Mouse (Mus musculus) heart, embryonic 11.5 days (tissue): ENCODE measurements around the gene Cd46. TPM values are rescaled to one million over a fixed set of nuclear protein-coding genes. Genes with fewer than 3 reads are reported as not detected.

ENCODE experiments used
- ATAC-seq: fragments of 200-750 bp; cut with Nextera tagmentation; replicated peaks from 2 replicates; pipeline ENCODE4 v1.8.0; 2017; ENCODE audit warnings: moderate library complexity; ENCODE audit not compliant: insufficient number of reproducible peaks, low FRiP score, low TSS enrichment
- H3K27ac ChIP-seq: fragments of 300-500 bp; sonication (generic); 2 replicates; pipeline ENCODE4 v1.5.1; 2014; ENCODE audit warnings: mild to moderate bottlenecking, low read depth, low read length
- H3K27me3 ChIP-seq: fragments of 300-500 bp; sonication (generic); 2 replicates; pipeline ENCODE4 v1.6.1; 2014; ENCODE audit warnings: mild to moderate bottlenecking, low read length, mixed read lengths; ENCODE audit not compliant: control insufficient read depth, insufficient read depth
- H3K36me3 ChIP-seq: fragments of 300-500 bp; sonication (generic); 2 replicates; pipeline ENCODE4 v1.6.1; 2014; ENCODE audit warnings: mild to moderate bottlenecking, low read length, moderate library complexity, mixed read lengths; ENCODE audit not compliant: control insufficient read depth, insufficient read depth
- H3K4me1 ChIP-seq: fragments of 300-500 bp; sonication (generic); 2 replicates; pipeline ENCODE4 v1.6.1; 2014; ENCODE audit warnings: low read length; ENCODE audit not compliant: control insufficient read depth, insufficient read depth
- H3K4me2 ChIP-seq: fragments of 300-500 bp; sonication (generic); 2 replicates; pipeline ENCODE4 v1.6.1; 2014; ENCODE audit warnings: mild to moderate bottlenecking, moderate library complexity
- H3K4me3 ChIP-seq: fragments of 300-500 bp; sonication (generic); 2 replicates; pipeline ENCODE4 v1.5.1; 2014; ENCODE audit warnings: low read depth, low read length
- H3K9ac ChIP-seq: fragments of 300-500 bp; sonication (generic); 2 replicates; pipeline ENCODE4 v1.6.1; 2014; ENCODE audit warnings: mild to moderate bottlenecking, low read depth, low read length, moderate library complexity
- H3K9me3 ChIP-seq: fragments of 300-500 bp; sonication (generic); replicated peaks from 2 replicates; pipeline ENCODE4 v1.6.1; 2016; ENCODE audit warnings: low read length; ENCODE audit not compliant: control insufficient read depth
- WGBS: fragments of 180-500 bp; shearing (Covaris S2); extraction: QIAGEN DNeasy Blood & Tissue Kit; methylation state at CpG from one replicate; pipeline ENCODE4 v1.1.7; 2014; ENCODE audit not compliant: insufficient replicate concordance; 5-methylcytosine and 5-hydroxymethylcytosine counted together
- polyA plus RNA-seq: library from polyadenylated mRNA; unstranded; fragments of >200 nt; fragmentation: Nextera tagmentation; extraction: Ambion mirVana; gene quantifications from 2 replicates; pipeline ENCODE4 v1.2.1, GENCODE M21; 2014

Cd46 gene
- polyA plus RNA-seq, 1 experiment from 2014 or later = 0.47 TPM

- Histone ChIP-seq H3K27ac (no peak overlapping the region), H3K4me2 (peak overlapping the region; percentile 56), H3K4me3 (peak overlapping the region; percentile 21; the same call in 1 of the 2 replicates), H3K9ac (0 out of 2 replicates have a peak overlapping the region, but pooled peaks have one; percentile 28), H3K4me1 (no peaks in the 10 kb centered on the region; the same call in 1 of the 2 replicates), H3K27me3 (no peaks in the 10 kb centered on the region), H3K9me3 (no peaks in the 10 kb centered on the region), H3K36me3 (no peaks in the 10 kb centered on the region)
- peak; percentile 62 for ATAC-seq
- 59% methylated on average over 11 of the region's 11 CpGs for WGBS
Measured at GRCm38 (mm10) chr1:195016811-195017501, 75.1 kb downstream of the Cd46 start.

- H3K4me2 ChIP-seq = no peak overlapping the region
- H3K36me3 ChIP-seq = no peaks in the 10 kb centered on the region
- 96% methylated on average over 1 of the region's 1 CpGs for WGBS
- no peak overlapping the region for H3K27ac ChIP-seq
- no peak overlapping the region for H3K4me3 ChIP-seq
- no peaks in the 10 kb centered on the region; the same call in 1 of the 2 replicates for H3K4me1 ChIP-seq
- no peaks in the 10 kb centered on the region for H3K27me3 ChIP-seq
- no peak overlapping the region for H3K9ac ChIP-seq
- no peak for ATAC-seq
- H3K9me3 ChIP-seq = no peaks in the 10 kb centered on the region
Measured at GRCm38 (mm10) chr1:195015281-195015680, 76.8 kb downstream of the Cd46 start.

- Histone ChIP-seq H3K27ac (no peak overlapping the region), H3K9ac (no peak overlapping the region), H3K4me3 (no peak overlapping the region), H3K4me1 (no peaks in the 10 kb centered on the region; the same call in 1 of the 2 replicates), H3K9me3 (no peaks in the 10 kb centered on the region), H3K27me3 (no peaks in the 10 kb centered on the region), H3K4me2 (no peak overlapping the region), H3K36me3 (no peaks in the 10 kb centered on the region)
- no peak for ATAC-seq
- 75% methylated on average over 3 of the region's 3 CpGs for WGBS
Measured at GRCm38 (mm10) chr1:195014201-195014885, 77.7 kb downstream of the Cd46 start.

DNA sequence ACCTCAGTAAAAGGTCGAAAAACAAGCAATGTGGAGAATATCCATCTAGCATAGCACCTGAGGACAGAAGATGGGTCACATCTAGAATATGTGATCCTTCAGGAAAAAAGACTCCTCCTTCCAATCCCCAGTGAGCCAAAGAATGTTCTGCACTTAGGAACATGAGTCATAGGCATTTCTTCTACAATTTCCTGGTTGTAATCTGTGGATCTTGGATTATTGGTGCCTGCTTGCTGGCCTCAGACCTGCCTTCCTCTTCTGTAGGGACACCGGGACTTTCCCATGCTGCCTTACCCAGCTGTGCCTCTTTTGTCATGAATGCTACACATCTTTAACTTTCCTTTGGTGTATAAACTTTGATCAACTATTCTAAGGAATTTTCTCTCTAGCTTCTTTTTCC is 79.5 kb downstream of the Cd46 start:
- H3K9ac ChIP-seq = no peak overlapping the region
- no peak overlapping the region for H3K4me2 ChIP-seq
- H3K4me3 ChIP-seq = no peak overlapping the region
- H3K36me3 ChIP-seq = no peaks in the 10 kb centered on the region
- ATAC-seq = no peak
- no peak overlapping the region for H3K27ac ChIP-seq
- H3K4me1 ChIP-seq = no peaks in the 10 kb centered on the region; the same call in 1 of the 2 replicates
- no peaks in the 10 kb centered on the region for H3K9me3 ChIP-seq
- 65% methylated on average over 2 of the region's 2 CpGs for WGBS
- H3K27me3 ChIP-seq = no peaks in the 10 kb centered on the region

DNA sequence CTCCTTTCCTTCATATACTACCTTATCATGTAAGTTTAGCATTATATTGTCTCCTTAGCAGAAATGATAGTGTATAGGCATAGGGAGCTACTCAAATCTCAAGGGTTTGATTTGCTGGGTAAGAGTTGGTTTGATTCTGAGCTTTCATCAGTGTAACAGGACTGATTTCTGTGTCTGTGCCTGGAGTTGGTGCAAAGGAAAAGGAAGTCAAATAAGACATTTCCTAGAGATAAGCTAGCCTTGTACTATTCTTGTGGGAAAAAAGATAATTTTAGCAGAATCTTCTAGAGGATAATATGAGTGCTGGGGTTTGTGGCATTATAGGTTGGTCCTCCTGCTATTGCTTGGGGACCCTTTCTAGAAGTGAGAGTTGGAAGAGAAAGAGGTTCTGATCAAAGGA is 85.8 kb downstream of the Cd46 start:
- H3K4me3 ChIP-seq = no peak overlapping the region

GRCm38 (mm10) chr1:195004194-195004593 is 87.9 kb downstream of the Cd46 start:
- Histone ChIP-seq H3K4me3 (no peak overlapping the region), H3K9ac (no peak overlapping the region), H3K4me2 (no peak overlapping the region), H3K4me1 (no peaks in the 10 kb centered on the region), H3K36me3 (no peaks in the 10 kb centered on the region), H3K27me3 (no peaks in the 10 kb centered on the region), H3K27ac (no peak overlapping the region), H3K9me3 (no peaks in the 10 kb centered on the region)
- 64% methylated on average over 1 of the region's 1 CpGs for WGBS
- ATAC-seq = no peak

More for the DNA sequence above, 85.8 kb downstream of the Cd46 start:
- Histone ChIP-seq H3K27ac (no peak overlapping the region), H3K4me2 (no peak overlapping the region), H3K9ac (no peak overlapping the region), H3K9me3 (no peaks in the 10 kb centered on the region), H3K27me3 (no peaks in the 10 kb centered on the region), H3K36me3 (no peaks in the 10 kb centered on the region), H3K4me1 (no peaks in the 10 kb centered on the region)
- no peak for ATAC-seq

- no peak for ATAC-seq
- H3K4me1 ChIP-seq = no peaks in the 10 kb centered on the region
Measured at GRCm38 (mm10) chr1:195003328-195003727, 88.7 kb downstream of the Cd46 start.

GRCm38 (mm10) chr1:194998396-194998795 is 93.7 kb downstream of the Cd46 start:
- no peak overlapping the region for H3K4me3 ChIP-seq
- no peak overlapping the region for H3K27ac ChIP-seq
- ATAC-seq = no peak
- no peak overlapping the region for H3K4me2 ChIP-seq
- H3K9me3 ChIP-seq = no peaks in the 10 kb centered on the region
- no peaks in the 10 kb centered on the region for H3K27me3 ChIP-seq
- no peaks in the 10 kb centered on the region for H3K36me3 ChIP-seq
- WGBS = 82% methylated on average over 1 of the region's 1 CpGs
- 0 out of 2 replicates have a peak, but pooled peaks cover 2% of the 10 kb centered on the region for H3K4me1 ChIP-seq
- no peak overlapping the region for H3K9ac ChIP-seq

More at GRCm38 (mm10) chr1:195003328-195003727, 88.7 kb downstream of the Cd46 start:
- H3K4me3 ChIP-seq = no peak overlapping the region
- WGBS = 83% methylated on average over 4 of the region's 4 CpGs
- no peaks in the 10 kb centered on the region for H3K9me3 ChIP-seq
- no peak overlapping the region for H3K9ac ChIP-seq
- H3K36me3 ChIP-seq = no peaks in the 10 kb centered on the region
- H3K4me2 ChIP-seq = no peak overlapping the region
- H3K27ac ChIP-seq = no peak overlapping the region
- H3K27me3 ChIP-seq = no peaks in the 10 kb centered on the region
